Mouse (Mus musculus): ENCODE results near the gene Myo1h. TPM values are rescaled to one million over a fixed set of nuclear protein-coding genes. Genes with fewer than 3 reads are reported as not detected.

Myo1h gene
- polyA plus RNA-seq, 1 experiment from 2014 or later = 0.28 TPM

GRCm38 (mm10) chr5:114351490-114351889, 62.5 kb downstream of the Myo1h start:
- H3K9ac ChIP-seq (replicated peaks) = no peak overlapping the region
- no peak overlapping the region for H3K4me3 ChIP-seq (ENCODE audit: low read depth, low read length)
- no peaks in the 10 kb centered on the region for H3K4me1 ChIP-seq (ENCODE audit: insufficient read depth)
- H3K9me3 ChIP-seq (ENCODE audit: low read length) = no peaks in the 10 kb centered on the region
- DNase-seq = no peak
- H3K27me3 ChIP-seq (ENCODE audit: insufficient read depth, low read length) = no peaks in the 10 kb centered on the region
- no peaks in the 10 kb centered on the region for H3K36me3 ChIP-seq (replicated peaks; ENCODE audit: insufficient read depth, low read length)
- H3K27ac ChIP-seq (ENCODE audit: low read depth) = no peak overlapping the region
- no peak for ATAC-seq
- TF ChIP-seq EP300 (IDR thresholded peaks at IDR 0.05; ENCODE audit: low read depth) (no peak), CTCF (IDR thresholded peaks at IDR 0.05; ENCODE audit: low read depth) (peak; percentile 40)
- 63% methylated on average over 10 of the region's 10 CpGs for WGBS (ENCODE audit: insufficient replicate concordance)
- no peak overlapping the region for H3K4me2 ChIP-seq (ENCODE audit: low read depth, low read length)

DNA sequence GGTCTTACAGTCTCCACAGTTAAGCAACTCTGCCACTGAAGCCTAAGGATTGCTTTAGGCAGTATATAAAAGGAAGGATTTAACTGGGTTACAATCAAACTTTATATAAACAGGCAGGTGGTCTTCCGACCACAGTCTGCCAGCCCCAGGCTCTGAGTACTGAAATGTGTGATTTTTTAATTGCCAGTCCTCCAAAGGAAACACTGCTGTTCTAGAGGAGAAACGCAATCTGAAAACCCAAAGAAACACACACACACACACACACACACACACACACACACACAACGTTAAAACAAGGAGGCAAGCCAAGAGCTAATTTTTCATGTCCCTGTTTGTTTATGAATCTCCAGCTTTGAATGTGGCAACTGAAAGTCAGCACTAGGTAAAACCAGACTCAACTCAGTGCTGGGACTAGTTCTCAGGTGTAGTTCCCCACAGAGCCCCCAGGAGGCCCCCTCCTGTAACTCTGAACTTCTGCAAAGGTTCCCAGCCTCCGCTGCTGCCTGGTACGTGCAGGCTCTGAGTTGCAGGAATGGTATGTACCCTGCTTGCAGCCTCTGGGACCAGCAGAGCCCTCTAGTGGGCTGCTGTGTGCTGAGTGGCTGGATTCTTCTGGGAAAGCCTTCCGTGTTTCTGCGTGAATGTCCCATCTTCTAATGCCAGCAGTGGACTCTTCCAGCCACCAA, 67.4 kb downstream of the Myo1h start:
- Histone ChIP-seq H3K9ac (replicated peaks) (no peak overlapping the region), H3K36me3 (replicated peaks; ENCODE audit: insufficient read depth, low read length) (no peaks in the 10 kb centered on the region), H3K4me2 (ENCODE audit: low read depth, low read length) (peak overlapping the region; percentile 40; the same call in 1 of the 2 replicates), H3K27ac (ENCODE audit: low read depth) (peak overlapping the region; percentile 16; the same call in 1 of the 2 replicates), H3K4me1 (ENCODE audit: insufficient read depth) (peaks cover 4% of the 10 kb centered on the region; the same call in 1 of the 2 replicates), H3K9me3 (ENCODE audit: low read length) (no peaks in the 10 kb centered on the region), H3K27me3 (ENCODE audit: insufficient read depth, low read length) (no peaks in the 10 kb centered on the region), H3K4me3 (ENCODE audit: low read depth, low read length) (no peak overlapping the region)
- TF ChIP-seq CTCF (IDR thresholded peaks at IDR 0.05; ENCODE audit: low read depth) = peak; percentile 77
- peak; percentile 22; the same call in 1 of the 2 replicates for TF ChIP-seq EP300 (IDR thresholded peaks at IDR 0.05; ENCODE audit: low read depth)
- 27% methylated on average over 7 of the region's 7 CpGs for WGBS (ENCODE audit: insufficient replicate concordance)
- DNase-seq = peak; percentile 81
- ATAC-seq = peak; percentile 92

GRCm38 (mm10) chr5:114356936-114357751, 68.2 kb downstream of the Myo1h start:
- TF ChIP-seq EP300 (IDR thresholded peaks at IDR 0.05; ENCODE audit: low read depth) (no peak), CTCF (IDR thresholded peaks at IDR 0.05; ENCODE audit: low read depth) (no peak)
- Histone ChIP-seq H3K4me3 (ENCODE audit: low read depth, low read length) (no peak overlapping the region), H3K27me3 (ENCODE audit: insufficient read depth, low read length) (no peaks in the 10 kb centered on the region), H3K4me1 (ENCODE audit: insufficient read depth) (peaks cover 4% of the 10 kb centered on the region; the same call in 1 of the 2 replicates), H3K9ac (replicated peaks) (no peak overlapping the region), H3K4me2 (ENCODE audit: low read depth, low read length) (peak overlapping the region; percentile 40), H3K36me3 (replicated peaks; ENCODE audit: insufficient read depth, low read length) (0 out of 2 replicates have a peak, but pooled peaks cover 2% of the 10 kb centered on the region), H3K9me3 (ENCODE audit: low read length) (no peaks in the 10 kb centered on the region), H3K27ac (ENCODE audit: low read depth) (peak overlapping the region; percentile 16; the same call in 1 of the 2 replicates)
- WGBS (ENCODE audit: insufficient replicate concordance) = 56% methylated on average over 23 of the region's 23 CpGs
- DNase-seq (no peak), ATAC-seq (peak; percentile 82)

- Histone ChIP-seq H3K4me1 (ENCODE audit: insufficient read depth) (peaks cover 4% of the 10 kb centered on the region; the same call in 1 of the 2 replicates), H3K27ac (ENCODE audit: low read depth) (no peak overlapping the region), H3K27me3 (ENCODE audit: insufficient read depth, low read length) (no peaks in the 10 kb centered on the region), H3K4me2 (ENCODE audit: low read depth, low read length) (no peak overlapping the region), H3K9ac (replicated peaks) (no peak overlapping the region), H3K9me3 (ENCODE audit: low read length) (no peaks in the 10 kb centered on the region), H3K36me3 (replicated peaks; ENCODE audit: insufficient read depth, low read length) (peaks cover 13% of the 10 kb centered on the region), H3K4me3 (ENCODE audit: low read depth, low read length) (no peak overlapping the region)
- WGBS (ENCODE audit: insufficient replicate concordance) = 82% methylated on average over 10 of the region's 10 CpGs
- no peak for TF ChIP-seq CTCF (IDR thresholded peaks at IDR 0.05; ENCODE audit: low read depth)
- no peak for TF ChIP-seq EP300 (IDR thresholded peaks at IDR 0.05; ENCODE audit: low read depth)
- DNase-seq (no peak), ATAC-seq (no peak)
Observed at GRCm38 (mm10) chr5:114358833-114359232, 69.9 kb downstream of the Myo1h start.

DNA sequence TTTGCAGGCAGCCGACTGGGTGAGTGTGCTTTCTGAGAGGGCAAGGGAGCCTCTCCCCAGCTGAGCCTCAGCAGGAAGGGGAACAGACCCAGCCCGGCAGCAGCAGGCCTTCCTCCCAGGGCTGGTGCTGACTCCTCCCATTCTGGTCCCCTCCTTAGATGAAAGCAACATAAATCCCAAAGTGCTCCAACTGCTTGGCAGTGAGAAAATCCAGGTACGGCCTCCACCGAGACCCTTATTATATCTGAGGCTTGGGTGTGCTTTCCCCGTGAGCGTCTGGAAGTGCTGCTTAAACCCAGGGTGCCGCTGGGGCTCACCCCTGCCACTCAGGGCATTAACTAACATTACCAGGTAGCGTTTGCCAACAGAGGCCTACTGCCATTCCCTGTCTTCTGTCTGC, 70.6 kb downstream of the Myo1h start:
- no peaks in the 10 kb centered on the region for H3K27me3 ChIP-seq (ENCODE audit: insufficient read depth, low read length)
- WGBS (ENCODE audit: insufficient replicate concordance) = 53% methylated on average over 8 of the region's 8 CpGs
- no peak overlapping the region for H3K27ac ChIP-seq (ENCODE audit: low read depth)
- no peaks in the 10 kb centered on the region for H3K9me3 ChIP-seq (ENCODE audit: low read length)
- H3K4me1 ChIP-seq (ENCODE audit: insufficient read depth) = peaks cover 4% of the 10 kb centered on the region; the same call in 1 of the 2 replicates
- H3K4me2 ChIP-seq (ENCODE audit: low read depth, low read length) = no peak overlapping the region
- ATAC-seq = no peak
- no peak overlapping the region for H3K4me3 ChIP-seq (ENCODE audit: low read depth, low read length)
- TF ChIP-seq CTCF (IDR thresholded peaks at IDR 0.05; ENCODE audit: low read depth) (no peak), EP300 (IDR thresholded peaks at IDR 0.05; ENCODE audit: low read depth) (no peak)
- peaks cover 19% of the 10 kb centered on the region for H3K36me3 ChIP-seq (replicated peaks; ENCODE audit: insufficient read depth, low read length)
- no peak overlapping the region for H3K9ac ChIP-seq (replicated peaks)
- no peak for DNase-seq

DNA sequence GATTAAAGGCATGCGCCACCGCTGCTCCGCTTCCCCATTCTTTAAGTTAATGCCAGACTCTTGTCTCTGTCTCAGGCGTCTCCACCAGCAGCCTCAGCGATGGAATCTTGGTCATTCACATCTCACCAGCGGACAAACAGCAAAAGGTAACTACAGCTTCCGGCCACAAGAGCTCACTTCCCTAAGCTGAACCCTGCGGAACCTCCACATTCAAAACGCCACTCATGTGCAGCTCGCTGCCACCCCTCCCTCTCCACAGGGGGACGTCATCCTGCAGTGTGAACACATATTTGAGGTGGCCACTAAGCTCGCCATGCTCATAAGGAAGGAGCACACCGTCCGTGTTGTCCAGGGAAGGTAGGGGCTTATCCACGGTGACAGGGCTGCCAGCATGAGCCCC, 72.0 kb downstream of the Myo1h start:
- TF ChIP-seq CTCF (IDR thresholded peaks at IDR 0.05; ENCODE audit: low read depth) = no peak
- no peak for TF ChIP-seq EP300 (IDR thresholded peaks at IDR 0.05; ENCODE audit: low read depth)
- Histone ChIP-seq H3K4me3 (ENCODE audit: low read depth, low read length) (no peak overlapping the region), H3K4me1 (ENCODE audit: insufficient read depth) (peaks cover 4% of the 10 kb centered on the region; the same call in 1 of the 2 replicates), H3K9me3 (ENCODE audit: low read length) (no peaks in the 10 kb centered on the region), H3K27me3 (ENCODE audit: insufficient read depth, low read length) (no peaks in the 10 kb centered on the region), H3K36me3 (replicated peaks; ENCODE audit: insufficient read depth, low read length) (peaks cover 31% of the 10 kb centered on the region), H3K27ac (ENCODE audit: low read depth) (no peak overlapping the region), H3K9ac (replicated peaks) (no peak overlapping the region), H3K4me2 (ENCODE audit: low read depth, low read length) (no peak overlapping the region)
- WGBS (ENCODE audit: insufficient replicate concordance) = 59% methylated on average over 15 of the region's 15 CpGs
- DNase-seq = no peak
- no peak for ATAC-seq
